Mouse (Mus musculus) layer of hippocampus, postnatal 10 days (tissue): ENCODE results near the gene Adat3. TPM values are rescaled to one million over a fixed set of nuclear protein-coding genes. Genes with fewer than 3 reads are reported as not detected.

ENCODE experiments used
- DNase-seq, 2 experiments: peaks; one replicate each; pipeline ENCODE4 v3.0.0; 2021; ENCODE audit warnings: low spot score in 2 of 2
- long read RNA-seq: library from polyadenylated mRNA; stranded (forward); transcript quantifications from one replicate; pipeline ENCODE4 v2.0.0, GENCODE M21; 2023
- total RNA-seq, 2 experiments: library from RNA; stranded (reverse); gene quantifications; 2 replicates each; pipeline ENCODE4 v1.2.3; 2021

Gene Adat3
- 1 to 10 TPM; 2.1 to 4.5 TPM for total RNA-seq
- long read RNA-seq, partial matches to known transcripts: 0 of 6 reads
- long read RNA-seq, other reads (novel, unspliced or antisense): 1 of 6 reads

DNA sequence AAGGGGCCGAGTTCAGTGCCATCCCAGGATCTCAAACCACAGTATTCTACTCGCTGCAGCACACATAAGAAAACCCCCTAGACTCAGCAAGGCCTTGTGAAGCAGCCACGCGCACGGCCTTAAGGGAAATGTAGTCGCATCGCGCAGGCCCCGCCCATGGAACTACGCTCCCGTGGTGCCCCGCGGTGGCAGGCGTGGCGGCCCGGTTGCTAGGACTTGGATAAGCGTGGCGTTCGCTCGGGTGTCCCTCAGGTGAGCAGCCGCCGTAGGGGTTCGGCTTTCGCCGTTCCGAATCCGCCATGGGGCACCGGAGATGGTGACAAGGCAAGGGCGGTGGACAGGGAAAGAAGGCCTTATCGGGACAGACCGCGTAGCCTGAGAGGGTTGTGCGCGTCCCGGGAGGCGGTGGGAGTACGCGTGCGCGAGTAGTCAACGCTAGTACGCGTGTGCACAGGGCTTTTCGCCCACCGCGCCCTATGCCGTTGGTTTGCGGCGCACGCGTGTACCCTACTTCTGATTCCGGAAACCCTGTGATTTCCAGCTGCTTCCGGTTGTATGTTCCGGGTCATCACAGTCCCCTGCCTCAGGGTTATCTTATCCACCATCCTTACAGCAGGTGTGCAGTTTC, at the start of gene Adat3, which contains the start of gene Scamp4:
Adat3 (plus strand) TSS at position 183 of the 628 bp plus-strand sequence.
Scamp4 (plus strand) TSS at position 175 of the 628 bp plus-strand sequence.
- DNase-seq: peak; percentile 95 to 97

DNA sequence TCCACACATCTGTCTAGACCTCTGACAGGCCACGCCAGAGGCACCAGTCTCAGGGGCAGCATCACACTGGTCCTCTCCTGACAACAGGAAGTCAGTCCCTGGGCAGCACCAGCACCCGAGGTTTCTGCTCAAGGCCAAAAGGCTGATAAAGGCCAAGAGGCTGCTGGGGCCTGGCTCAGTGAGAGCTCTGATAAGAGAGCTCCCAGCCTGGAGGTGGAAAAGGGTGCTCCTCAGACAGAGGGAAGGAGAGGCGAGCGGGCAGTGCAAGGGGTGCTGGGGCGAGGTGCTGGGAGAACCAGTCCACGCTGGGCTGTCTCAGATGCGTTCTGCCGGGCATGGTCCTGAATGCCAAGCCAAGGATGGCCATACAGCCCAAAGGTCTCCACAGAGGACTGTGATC, 49.1 kb upstream of the Adat3 start:
- no peak for DNase-seq

DNA sequence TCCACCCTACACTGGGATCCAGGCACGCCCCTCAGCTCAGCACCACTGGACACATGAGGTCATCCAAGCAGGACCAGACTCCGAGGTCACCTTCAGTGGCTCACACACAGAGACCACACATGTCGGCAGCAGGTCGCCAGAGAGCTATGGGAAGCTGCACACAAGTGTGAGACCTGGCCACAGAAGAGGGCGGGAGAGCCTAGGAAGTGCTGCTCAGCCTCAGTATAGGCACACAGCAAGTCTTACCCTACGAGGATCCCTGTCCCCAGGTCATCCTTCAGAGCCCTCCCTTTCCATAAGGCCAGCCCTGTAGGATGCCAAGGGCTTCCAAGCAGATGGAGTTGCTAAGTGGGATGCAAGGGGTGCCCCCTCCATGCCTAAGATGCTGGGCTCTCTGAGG, 48.7 kb upstream of the Adat3 start:
- DNase-seq: no peak

DNA sequence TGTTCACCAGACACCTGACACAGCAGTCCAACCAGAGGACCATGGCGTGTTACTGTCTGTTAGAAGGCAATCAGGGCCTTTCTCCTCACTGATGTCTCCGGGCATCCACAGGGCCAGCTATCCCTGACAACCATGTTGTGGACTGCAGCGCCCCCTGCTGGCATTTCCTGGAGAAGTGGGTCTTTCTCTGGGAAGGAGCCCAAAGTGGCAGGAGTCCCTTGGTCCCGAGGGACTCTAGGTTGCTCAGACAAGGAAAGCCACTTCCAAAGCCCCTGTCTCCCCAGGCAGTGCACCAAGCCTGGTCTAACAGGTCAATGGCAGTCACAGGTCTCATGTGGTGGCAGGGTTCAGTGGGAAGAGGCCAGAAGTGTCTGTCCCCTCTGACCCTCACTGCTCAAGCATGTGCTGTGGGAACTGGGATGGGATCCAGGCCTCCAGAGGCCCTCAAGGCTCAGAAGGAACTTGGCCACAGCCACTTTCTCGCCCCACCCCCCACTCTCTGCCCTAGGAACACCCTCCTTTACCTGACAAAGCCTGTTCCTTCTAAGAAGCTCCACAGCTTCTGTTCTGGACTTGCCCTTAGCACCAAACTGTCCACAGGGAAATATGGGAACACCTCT, 45.2 kb upstream of the Adat3 start:
- peak; percentile 86 to 87 for DNase-seq

DNA sequence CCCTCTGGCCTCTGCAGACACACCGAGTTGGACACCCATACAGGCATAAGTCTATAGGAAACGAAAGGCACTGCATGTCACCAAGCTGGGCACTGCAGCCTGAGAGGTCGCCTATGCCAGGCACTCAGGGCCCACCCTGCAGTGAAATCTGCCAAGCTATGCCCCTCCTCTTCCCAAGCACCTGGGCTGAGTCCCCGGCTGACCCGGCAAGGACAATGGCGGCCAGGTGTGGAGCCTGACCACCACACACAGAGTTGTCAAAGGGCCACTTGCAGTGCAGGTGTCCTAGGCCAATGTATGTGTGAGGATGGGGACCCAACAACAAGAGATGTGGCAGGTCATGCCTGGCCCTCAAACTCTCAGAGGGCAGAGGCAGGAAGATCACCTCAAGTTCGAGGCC, 43.2 kb upstream of the Adat3 start:
- DNase-seq: no peak

DNA sequence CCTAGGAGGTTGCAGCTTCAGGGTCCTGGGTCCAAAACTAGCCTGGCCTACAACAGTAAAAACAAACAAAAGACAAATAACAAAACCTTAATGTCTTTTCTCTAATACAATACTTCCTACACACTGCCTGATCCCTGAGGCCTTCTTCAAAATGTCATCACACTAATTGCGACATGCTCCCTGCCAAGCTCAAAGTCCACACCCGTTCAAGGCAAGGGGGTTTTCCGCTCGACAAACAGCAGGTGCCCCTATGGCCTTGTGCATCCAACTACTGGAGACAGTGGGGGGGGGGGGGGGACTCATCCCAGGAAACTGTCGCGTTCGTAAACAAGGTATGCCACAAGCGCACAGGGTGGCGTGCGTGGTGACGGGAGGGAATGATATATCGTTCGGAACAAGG, 42.1 kb upstream of the Adat3 start:
- DNase-seq: no peak

DNA sequence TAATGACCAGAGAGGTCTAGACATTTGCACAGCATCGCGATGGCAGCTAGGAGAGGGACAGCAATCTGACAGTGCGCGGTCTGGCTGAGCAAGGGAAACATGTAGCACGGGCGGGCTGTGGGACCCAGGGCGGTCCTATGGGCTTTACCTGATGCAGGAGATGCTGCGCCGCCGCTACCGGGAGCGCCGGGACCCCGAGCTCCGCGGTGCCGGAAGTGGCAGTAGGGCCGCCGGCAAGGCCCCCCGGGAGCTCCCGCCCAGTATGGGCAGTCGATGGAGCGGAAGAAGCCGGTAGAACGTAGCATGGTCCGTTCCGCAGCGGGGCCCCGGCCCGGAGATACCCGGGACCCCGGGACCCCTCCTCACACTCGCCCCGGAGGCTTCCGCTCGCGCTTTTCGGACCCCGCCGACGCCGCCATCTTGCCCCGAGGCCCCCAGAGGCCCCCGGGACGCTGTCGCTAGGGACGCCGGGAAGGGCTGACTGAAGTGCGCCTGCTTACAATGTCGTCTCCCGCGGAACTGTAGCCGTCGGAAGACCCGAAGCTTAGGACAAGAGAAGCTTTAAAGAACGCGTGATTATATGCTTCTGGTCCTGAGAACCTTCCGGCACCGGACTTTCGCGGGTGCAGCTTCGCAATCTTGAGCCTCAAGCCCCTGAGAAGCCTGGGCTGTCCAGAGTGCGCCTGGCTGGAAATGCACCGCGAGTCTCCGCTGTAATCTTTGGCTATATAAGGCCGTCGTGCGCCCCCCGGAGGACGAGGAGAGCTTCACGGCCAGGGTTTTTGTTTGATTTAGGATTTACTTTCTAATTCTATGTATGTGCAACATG, 41.4 kb upstream of the Adat3 start, which contains the start of gene Rexo1:
Rexo1 (minus strand) TSS at position 445 of the 829 bp plus-strand sequence.
- DNase-seq: peak; percentile 92 to 96

DNA sequence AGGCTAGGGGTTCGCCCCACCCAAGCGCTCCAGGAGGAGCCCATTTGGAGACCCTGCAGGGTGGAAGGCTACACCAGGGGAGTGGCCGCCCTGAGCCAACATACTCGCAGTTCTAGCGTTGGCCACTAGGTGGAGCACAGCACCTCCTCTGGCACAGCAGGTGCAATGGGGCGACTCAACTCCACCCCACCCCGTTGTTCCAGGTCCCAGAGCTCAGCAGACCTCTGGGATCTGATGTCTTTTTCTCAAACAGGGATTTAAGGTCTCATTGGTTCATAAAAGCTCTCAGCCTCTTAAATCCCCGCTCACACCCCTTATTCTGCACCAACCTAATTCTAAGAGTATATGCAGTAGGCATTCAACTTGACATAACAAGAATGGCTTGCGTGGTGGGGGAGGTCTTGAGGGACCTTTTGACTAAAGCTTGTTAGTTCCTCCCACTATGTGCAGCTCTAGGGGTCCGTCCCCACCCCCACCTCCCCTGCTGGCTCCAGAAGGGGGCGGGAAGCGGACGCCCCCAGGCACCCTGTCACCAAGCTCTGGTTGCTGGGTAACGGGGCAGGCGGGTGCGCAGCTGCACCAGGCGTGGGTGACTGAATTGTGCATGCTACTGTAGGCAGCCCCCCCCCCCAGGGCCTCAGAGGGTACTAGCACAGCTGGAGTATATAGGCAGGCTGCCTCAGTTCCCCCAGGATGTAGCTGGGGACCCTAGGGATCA, 36.1 kb upstream of the Adat3 start:
- DNase-seq: peak; percentile 96 to 97

DNA sequence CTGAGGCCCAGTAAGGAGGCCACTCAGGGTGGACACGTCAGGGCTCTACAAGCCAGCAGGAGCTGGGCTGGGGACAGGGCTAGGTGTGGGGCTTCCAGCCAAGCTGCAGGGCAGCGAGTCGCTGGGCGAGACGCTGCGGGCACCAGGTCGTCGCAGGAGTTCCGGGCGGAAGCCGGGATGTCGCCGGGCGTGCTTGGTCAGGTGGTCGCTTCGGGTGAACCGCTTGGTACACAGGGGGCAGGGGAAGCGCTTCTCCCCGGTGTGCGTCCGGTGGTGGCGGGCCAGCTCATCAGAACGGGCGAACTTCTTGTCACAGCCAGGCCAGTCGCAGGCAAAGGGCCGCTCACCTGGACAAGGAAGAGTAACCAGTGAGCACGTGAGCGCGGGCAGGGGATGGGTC, 33.8 kb upstream of the Adat3 start:
- no peak for DNase-seq

DNA sequence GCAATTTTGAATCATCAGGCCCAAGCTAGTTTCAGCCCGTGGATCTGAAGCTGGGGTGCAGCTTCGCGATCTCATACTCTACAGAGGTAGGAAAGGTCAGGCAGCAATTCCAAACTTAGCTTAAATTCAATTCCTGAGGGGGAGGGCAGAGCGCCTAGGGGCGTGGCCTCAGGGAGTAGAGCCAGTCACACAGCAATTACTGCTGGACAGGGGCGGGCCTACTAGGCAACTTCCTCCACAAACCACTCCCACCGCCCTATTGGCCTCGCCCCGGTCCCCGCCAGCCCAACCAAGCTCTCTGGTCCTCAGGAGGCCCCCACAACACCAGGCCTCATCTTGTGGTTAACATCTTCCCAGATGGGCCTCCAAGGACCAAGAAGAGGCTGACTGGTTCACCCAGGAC, 33.0 kb upstream of the Adat3 start:
- DNase-seq: no peak

DNA sequence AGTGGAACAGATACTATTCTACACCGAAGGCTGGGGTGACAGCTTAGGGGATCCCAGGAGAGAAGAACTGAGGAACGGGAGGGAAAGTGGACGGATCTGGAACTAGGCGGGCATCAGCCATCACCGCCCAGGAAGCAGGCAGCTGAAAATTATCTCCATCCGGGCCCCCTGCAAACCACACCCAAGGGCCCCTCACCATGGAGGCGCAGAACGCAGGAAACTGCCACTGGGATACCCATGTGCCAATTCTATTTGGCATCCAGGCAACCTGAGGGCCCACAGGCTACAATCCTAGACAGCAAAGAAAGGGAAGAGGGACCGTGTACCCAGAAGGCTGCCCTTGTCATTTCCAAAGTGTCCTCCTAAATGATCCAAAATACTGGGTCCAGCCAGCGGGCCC, 32.3 kb upstream of the Adat3 start:
- no peak for DNase-seq

DNA sequence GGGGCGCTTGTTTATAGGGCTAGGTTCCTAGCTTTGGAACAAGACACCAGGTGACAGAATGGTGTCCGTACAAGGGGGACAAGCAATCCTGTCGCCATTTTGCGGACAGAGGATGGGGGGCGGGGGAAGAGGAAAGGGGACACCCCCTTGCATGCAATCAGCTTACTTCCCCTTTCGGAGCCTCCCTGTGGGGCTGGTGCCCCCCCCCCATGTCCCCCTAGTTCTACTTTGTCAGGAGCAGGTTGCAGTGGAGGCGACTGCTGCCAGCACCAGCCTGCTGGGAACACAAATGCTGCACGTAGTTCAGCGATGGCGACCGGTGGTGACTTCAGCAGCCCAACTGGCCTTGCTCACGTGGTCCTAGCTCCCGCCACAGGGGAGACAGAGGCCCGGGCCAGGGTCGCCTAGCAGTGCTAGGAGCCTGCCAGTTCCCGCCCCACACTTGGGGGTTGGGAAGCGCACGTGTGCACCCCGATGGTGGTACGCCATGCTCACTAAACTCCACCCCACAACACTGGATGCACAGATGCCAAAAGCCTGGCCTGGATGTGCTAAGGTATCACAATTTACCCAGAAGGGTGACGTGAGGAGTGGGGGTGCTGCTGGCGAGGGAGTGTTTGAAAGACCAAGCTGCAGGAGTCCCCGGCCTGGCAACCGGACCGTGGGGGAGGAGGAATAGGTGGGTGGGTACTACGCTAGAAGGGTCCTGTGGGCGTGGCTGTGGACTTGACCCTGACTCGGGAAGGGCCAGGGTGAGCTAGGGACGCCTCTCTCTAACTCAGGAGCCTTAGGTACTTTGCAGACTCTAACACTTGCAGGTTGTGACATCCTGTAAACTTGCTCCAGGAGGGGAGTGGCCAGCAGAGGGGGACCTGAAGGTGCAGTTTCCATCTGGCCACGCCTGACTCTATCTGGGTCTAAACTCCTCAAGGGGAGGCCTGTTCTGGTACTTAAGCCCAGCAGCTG, 31.5 kb upstream of the Adat3 start:
- DNase-seq: peak; percentile 71 to 72

DNA sequence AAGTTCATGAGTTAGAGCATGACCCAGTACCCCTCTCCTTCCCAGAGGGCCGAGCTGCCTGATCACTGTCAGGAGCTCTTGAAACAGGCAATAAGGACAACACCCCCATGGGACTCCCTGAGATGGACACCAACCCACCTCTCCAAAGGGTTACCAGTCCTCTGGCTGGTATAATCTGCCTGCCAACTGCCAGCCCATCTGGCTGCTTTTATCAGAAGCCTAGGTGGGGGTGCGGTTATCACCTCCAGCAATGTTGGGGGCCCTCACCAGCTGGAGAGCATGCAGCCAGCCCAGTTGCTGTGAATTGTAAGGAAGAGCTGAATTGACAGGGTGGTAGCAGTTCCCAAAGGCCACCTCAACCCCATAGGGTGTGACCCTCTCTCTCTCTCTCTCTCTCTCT, 30.2 kb upstream of the Adat3 start:
- peak in 1 of 2 experiments; percentile 16 for DNase-seq

DNA sequence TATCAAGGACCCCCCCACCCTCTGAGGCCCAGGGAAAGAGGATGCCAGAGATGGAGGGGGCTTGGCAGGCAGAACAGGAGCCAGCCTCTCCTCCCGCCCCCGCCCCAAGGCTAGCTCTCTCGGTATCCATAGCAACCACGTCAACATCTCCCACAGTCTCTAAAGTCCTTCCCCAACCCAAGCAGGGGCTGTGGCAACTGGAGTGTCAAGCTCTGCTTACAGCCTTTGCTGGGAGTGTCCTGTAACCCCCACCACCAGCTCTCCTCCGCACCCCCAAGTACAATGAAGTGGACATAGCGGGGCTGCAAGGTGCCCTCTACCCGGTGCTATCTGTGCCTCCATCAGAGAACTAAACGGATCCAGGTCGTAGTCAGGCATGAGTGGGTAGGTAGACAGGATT, 28.7 kb upstream of the Adat3 start:
- DNase-seq: no peak

DNA sequence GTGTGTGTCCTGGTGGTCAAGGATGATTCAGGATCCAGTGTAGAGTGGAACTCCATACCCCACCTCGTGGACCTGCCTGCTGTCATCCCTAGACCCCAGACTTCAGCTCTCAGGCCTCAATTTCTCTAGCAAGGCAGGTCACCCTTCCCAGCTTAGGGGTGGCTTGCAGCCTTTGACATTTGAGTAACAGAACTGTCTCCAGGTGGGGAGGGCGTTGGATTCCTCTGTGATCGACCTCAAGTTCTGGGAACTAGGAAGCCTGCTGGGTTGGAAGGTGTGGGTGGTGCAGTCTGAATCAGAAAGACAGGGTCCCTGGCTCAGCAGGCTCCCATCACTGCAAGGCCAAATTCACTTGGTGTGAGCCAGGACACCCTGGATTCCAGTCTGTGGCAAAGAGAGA, 27.8 kb upstream of the Adat3 start:
- peak; percentile 22 to 29 for DNase-seq

DNA sequence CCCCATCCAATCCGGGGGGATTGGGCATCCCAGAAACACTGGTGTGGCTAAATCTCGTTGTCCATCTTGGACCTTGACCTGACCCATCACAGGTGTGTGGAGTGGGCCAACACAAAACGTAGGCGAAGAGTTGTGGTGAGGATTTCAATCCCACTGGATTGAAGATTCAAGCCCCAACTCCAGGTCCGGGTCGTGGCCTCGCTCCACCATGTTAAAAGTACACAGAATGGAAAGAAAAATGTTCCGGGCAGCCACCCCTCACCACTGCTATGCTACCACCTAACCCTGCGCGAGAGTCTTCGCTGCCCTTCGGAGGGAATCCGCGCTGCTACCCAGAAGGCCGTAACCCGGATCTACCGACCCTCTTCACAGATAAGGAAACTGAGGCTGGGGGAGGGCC, 26.8 kb upstream of the Adat3 start:
- peak; percentile 8 to 31 for DNase-seq

DNA sequence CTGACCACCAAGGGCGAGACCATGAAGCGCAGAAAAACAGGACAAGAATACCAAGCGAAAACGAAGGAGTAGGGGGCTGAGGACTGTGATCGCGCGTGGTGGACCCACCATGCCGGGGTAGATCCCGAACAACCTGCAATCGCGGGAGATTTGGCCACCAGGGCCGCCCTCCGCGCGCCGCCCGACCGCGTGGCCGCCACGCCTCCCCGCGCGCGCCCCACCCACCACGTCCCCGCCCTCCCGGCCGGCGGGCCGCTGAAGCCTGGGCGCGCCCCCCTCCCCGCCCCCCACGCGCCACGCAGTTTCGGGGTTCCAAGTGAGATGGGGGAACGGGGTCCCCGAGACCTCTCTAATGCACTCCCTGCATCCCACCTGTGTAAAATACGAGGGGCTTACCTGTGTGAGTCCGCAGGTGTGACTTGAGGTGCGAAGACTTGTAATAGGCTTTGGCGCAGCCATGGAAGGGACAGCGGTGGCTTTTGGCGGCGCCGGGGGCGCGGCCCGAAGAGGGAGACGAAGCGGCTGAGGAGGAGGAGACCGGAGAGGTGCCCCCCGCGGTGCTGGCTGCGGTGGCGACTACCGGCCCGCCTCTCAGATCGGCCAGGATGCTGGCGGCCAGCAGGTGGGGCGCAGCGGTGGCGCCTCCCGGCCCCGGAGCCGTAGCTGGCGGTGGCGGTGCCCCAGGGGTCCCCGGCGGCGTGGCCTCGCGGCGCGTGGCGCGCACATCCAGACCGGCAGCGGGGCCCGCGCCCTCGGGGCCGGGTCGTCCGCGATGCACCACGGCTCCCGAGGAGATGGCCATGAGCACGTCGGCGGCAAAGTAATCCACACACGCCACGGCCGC, 26.1 kb upstream of the Adat3 start:
- DNase-seq: peak; percentile 60 to 72

DNA sequence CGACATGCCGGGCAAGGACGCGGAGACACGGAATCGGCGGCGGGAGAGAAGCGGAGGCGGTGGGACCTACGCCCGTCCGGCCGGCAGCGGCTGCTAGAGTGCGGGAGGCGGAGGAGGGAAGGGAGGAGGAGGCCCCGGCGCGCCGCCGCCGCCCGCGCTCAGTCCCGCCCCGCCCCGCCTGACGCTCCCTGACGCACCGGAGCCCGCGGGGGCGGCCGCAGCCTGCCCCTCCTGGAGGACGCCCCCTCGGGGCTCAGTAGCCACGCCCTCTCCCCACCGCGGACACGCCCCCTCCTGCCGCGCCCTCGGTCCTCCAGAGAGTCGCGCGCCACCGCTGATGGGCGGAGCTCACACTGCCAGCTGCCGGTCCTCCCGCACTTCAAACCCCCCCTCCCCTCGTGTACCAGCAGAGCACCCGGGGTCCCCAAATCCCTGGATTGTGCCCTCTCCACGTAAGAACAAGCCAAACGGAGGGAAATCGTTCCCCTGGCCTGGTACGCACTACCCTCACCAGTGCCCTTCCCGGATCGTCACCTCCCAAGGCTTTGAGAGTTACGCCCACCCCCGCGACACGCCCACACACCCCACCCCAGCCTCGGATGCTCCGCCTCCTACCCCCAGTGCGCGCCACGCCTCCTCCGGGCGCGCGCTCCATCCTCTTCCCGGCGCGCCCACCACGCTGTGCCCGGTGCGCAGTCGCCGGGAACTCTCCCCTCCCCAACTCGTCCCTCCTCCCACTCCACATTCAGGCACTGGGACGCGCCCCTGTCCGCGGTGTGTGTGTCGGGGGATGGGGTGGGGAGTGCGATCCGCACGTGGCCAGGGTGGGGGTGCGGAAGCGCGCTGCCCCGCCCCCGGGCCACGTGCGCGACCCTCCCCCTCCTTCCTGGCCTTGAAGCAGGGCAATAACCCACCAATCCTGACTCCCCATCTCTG, 25.2 kb upstream of the Adat3 start, which contains the start of gene Klf16:
Klf16 (minus strand) TSS at position 127 of the 936 bp plus-strand sequence.
- DNase-seq: peak; percentile 97 to 98
